Mouse (Mus musculus): Measurements from ENCODE around the gene Dhx32.

DNA sequence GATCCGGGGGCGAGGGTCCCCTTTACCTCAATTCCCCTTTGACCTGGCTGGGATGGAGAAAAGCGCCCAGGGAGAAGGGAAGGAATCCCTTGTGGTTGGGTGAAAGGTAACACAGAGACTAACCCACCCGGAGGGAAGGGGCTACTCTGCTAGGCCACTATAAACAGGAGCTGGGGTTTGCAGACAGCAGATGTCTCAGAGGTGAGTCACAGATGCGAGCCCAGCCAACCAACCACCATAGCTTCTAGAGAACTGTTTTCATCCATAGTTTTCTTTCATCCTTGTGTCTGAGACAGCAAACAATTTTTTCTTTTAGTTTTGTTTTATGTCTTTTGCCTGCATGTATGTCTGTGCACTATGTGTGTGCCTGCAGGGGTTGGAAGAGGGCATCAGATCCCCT is 17.4 kb upstream of the Dhx32 start:
- TF ChIP-seq CTCF (IDR thresholded peaks at IDR 0.05 in 2 of 3, conservative IDR thresholded peaks at IDR 0.05 in 1 of 3; ENCODE audit: control insufficient read depth in 1 of 3, insufficient read depth in 1 of 3, low read depth in 2 of 3, low read length in 3 of 3, poor library complexity in 1 of 3, severe bottlenecking in 1 of 3) (no peak), EP300 (IDR thresholded peaks at IDR 0.05; ENCODE audit: low read depth in 1 of 2, low read length in 2 of 2) (no peak), ETS1 (IDR thresholded peaks at IDR 0.05; ENCODE audit: low read depth, low read length) (no peak)

Measured in MEL (cell line).